In the genomic region with DNA sequence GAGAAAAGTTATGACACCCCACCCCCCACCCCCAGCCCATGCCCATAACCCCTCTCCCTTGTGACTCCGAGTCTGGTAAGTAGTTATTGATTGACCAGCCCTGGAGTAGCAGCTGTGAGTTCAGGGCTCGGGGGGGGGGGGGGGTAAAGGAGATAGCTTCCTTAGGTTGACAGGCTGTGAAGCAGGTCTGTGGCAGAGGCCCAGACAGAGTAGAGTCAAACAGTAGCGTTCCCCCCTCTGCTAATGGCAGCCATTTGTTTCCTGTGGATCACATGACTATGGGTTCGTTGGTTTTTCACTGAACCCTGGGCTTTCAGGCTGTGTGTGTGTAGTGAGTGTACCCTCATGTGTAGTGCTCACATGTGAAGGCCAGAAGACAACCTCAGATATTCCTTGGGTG, we compare ENCODE assay signal across 8 mouse cellular contexts.
"Had no signal": no experiment of that assay in that cellular context is flagged by ENCODE, and none has a peak within 500 bp of the region (broad histone marks: within the 10 kb centered on the region; RNA-seq: fewer than 3 reads in every experiment).

No protein-coding gene starts in this region.

- H3K27ac ChIP-seq: limb, embryonic 13.5 days; liver, embryonic 14.5 days; midbrain, embryonic 13.5 days had no signal

- H3K4me2 ChIP-seq: limb, embryonic 13.5 days; midbrain, embryonic 13.5 days had no signal

- H3K9me3 ChIP-seq: limb, embryonic 13.5 days; midbrain, embryonic 13.5 days had no signal

- H3K27me3 ChIP-seq: limb, embryonic 13.5 days; midbrain, embryonic 13.5 days had no signal

- DNase-seq: kidney, adult 11 months; left cerebral cortex, postnatal 4 days; lung, adult 18-20 months; lung, postnatal 36 days; thymus, postnatal 36 days had no signal

- H3K9ac ChIP-seq: limb, embryonic 13.5 days; liver, embryonic 14.5 days; midbrain, embryonic 13.5 days had no signal

- H3K36me3 ChIP-seq: limb, embryonic 13.5 days; midbrain, embryonic 13.5 days had no signal

- H3K4me1 ChIP-seq: limb, embryonic 13.5 days; midbrain, embryonic 13.5 days had no signal

- ATAC-seq: midbrain, embryonic 13.5 days had no signal

- H3K4me3 ChIP-seq: limb, embryonic 13.5 days; midbrain, embryonic 13.5 days had no signal
